Mouse (Mus musculus) bone marrow macrophage, adult 2 months (primary cell): ENCODE results near the gene Nqo1.

ENCODE experiments used
- CTCF ChIP-seq: IDR thresholded peaks from 2 replicates; pipeline ENCODE4 v1.5.1; 2012; ENCODE audit warnings: low read depth, mild to moderate bottlenecking, low read length, moderate library complexity
- POLR2A ChIP-seq: IDR thresholded peaks from 2 replicates; pipeline ENCODE4 v1.6.1; 2012; ENCODE audit warnings: mild to moderate bottlenecking, low read depth, low read length, borderline replicate concordance

DNA sequence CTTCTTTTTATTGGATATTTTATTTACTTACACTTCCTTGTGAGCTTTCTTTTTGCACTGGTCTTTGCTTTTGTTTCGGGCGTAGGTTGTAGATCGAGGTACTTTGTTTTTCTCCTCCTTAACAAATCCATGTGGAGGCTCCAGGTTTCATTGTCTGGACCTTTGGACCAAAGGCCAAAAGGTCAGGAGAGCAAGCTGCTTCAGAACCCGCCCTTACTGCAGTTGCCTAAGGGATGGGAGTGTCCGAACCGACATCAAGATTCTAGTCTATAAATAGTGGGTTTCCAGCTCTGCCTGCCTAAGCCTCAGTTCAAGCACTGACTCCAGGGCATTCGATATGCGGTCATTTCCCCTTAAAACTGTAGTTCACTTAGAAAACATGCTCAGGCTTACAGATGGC is 46.1 kb upstream of the Nqo1 start:
- TF ChIP-seq POLR2A = no peak
- no peak for TF ChIP-seq CTCF
